Mouse (Mus musculus): ENCODE data around the gene Dpm3.

GRCm38 (mm10) chr3:89244158-89244981, 14.8 kb upstream of the Dpm3 start:
- no peak for TF ChIP-seq POLR2A (IDR thresholded peaks at IDR 0.05; ENCODE audit: low read depth, low read length)
- TF ChIP-seq CTCF (conservative IDR thresholded peaks at IDR 0.05; ENCODE audit: insufficient read depth, insufficient read length, low read depth, low read length): peak; percentile 32; the same call in 1 of the 2 replicates

All from kidney, adult 2 months (tissue).